Mouse (Mus musculus): ENCODE data around the gene Polr3h.
"Not testable (repeated sequence)": the region's sequence is repeated elsewhere in the genome, so short reads cannot be mapped to it uniquely, and the experiment has no call there.

The Polr3h gene

GRCm38 (mm10) chr15:81925760-81926445 is at the start of gene Polr3h:
Gene Polr3h (minus strand): TSS chr15:81926240.
- peak; percentile 92 to 93 for DNase-seq (ENCODE audit: low spot score in 2 of 2)

- DNase-seq (ENCODE audit: low spot score in 2 of 2): not testable (repeated sequence)
These were observed 49.1 kb upstream of the Polr3h start for GRCm38 (mm10) chr15:81975156-81975555.

GRCm38 (mm10) chr15:81970498-81970897 is 44.5 kb upstream of the Polr3h start:
- not testable (repeated sequence) for DNase-seq (ENCODE audit: low spot score in 2 of 2)

- DNase-seq (ENCODE audit: low spot score in 2 of 2): not testable (repeated sequence)
These were observed 43.6 kb upstream of the Polr3h start for GRCm38 (mm10) chr15:81969635-81970034.

GRCm38 (mm10) chr15:81969173-81969572 is 43.1 kb upstream of the Polr3h start:
- no peak for DNase-seq (ENCODE audit: low spot score in 2 of 2)

- no peak for DNase-seq (ENCODE audit: low spot score in 2 of 2)
These were observed 42.4 kb upstream of the Polr3h start for GRCm38 (mm10) chr15:81968447-81968846.

- DNase-seq (ENCODE audit: low spot score in 2 of 2): no peak
These were observed 41.8 kb upstream of the Polr3h start for GRCm38 (mm10) chr15:81967821-81968220.

- no peak for DNase-seq (ENCODE audit: low spot score in 2 of 2)
These were observed 40.2 kb upstream of the Polr3h start for GRCm38 (mm10) chr15:81966062-81966829.

- DNase-seq (ENCODE audit: low spot score in 2 of 2): no peak
These were observed 39.0 kb upstream of the Polr3h start for GRCm38 (mm10) chr15:81964980-81965545.

GRCm38 (mm10) chr15:81964262-81964661 is 38.2 kb upstream of the Polr3h start:
- DNase-seq (ENCODE audit: low spot score in 2 of 2): no peak

GRCm38 (mm10) chr15:81961078-81961451 is 35.0 kb upstream of the Polr3h start:
- DNase-seq (ENCODE audit: low spot score in 2 of 2): no peak

GRCm38 (mm10) chr15:81960171-81961077 is 34.4 kb upstream of the Polr3h start, which contains the start of gene Pmm1:
Gene Pmm1 (minus strand): TSS chr15:81960930.
- DNase-seq (ENCODE audit: low spot score in 2 of 2): peak; percentile 93 to 97

- no peak for DNase-seq (ENCODE audit: low spot score in 2 of 2)
These were observed 32.9 kb upstream of the Polr3h start for GRCm38 (mm10) chr15:81958906-81959305.

- no peak for DNase-seq (ENCODE audit: low spot score in 2 of 2)
These were observed 31.6 kb upstream of the Polr3h start for GRCm38 (mm10) chr15:81957598-81957997.

- DNase-seq (ENCODE audit: low spot score in 2 of 2): no peak
These were observed 30.4 kb upstream of the Polr3h start for GRCm38 (mm10) chr15:81956457-81956856.

- no peak for DNase-seq (ENCODE audit: low spot score in 2 of 2)
These were observed 29.4 kb upstream of the Polr3h start for GRCm38 (mm10) chr15:81955414-81955813.

- DNase-seq (ENCODE audit: low spot score in 2 of 2): no peak
These were observed 28.7 kb upstream of the Polr3h start for GRCm38 (mm10) chr15:81954716-81955115.

GRCm38 (mm10) chr15:81954151-81954583 is 28.1 kb upstream of the Polr3h start:
- no peak for DNase-seq (ENCODE audit: low spot score in 2 of 2)

- DNase-seq (ENCODE audit: low spot score in 2 of 2): no peak
These were observed 26.3 kb upstream of the Polr3h start for GRCm38 (mm10) chr15:81952310-81952709.

GRCm38 (mm10) chr15:81951159-81951558 is 25.1 kb upstream of the Polr3h start:
- DNase-seq (ENCODE audit: low spot score in 2 of 2): no peak

GRCm38 (mm10) chr15:81950716-81951115 is 24.7 kb upstream of the Polr3h start:
- no peak for DNase-seq (ENCODE audit: low spot score in 2 of 2)
